Mouse (Mus musculus) large intestine, adult 2 months (tissue): ENCODE measurements around the gene Trim65. TPM values are rescaled to one million over a fixed set of nuclear protein-coding genes. Genes with fewer than 3 reads are reported as not detected.

Experiments
- DNase-seq: peaks from one replicate; pipeline ENCODE4 v3.0.0-alpha.2; 2012; ENCODE audit warnings: low read depth, low spot score
- WGBS: fragments of 180-500 bp; shearing (Covaris S2); methylation state at CpG from one replicate; pipeline ENCODE4 v1.1.7; 2018; 5-methylcytosine and 5-hydroxymethylcytosine counted together
- polyA plus RNA-seq: library from polyadenylated mRNA; depleted of rRNA; stranded (reverse); fragments of >200 nt; gene quantifications from 2 replicates; pipeline ENCODE4 v1.2.3, GENCODE M21; 2012

The Trim65 gene
- polyA plus RNA-seq, 1 experiment = 11.1 TPM

GRCm38 (mm10) chr11:116110540-116110939 is 20.4 kb downstream of the Trim65 start:
- WGBS = 41% methylated on average over 10 of the region's 10 CpGs
- no peak for DNase-seq

GRCm38 (mm10) chr11:116110131-116110530 is 20.8 kb downstream of the Trim65 start:
- DNase-seq = no peak
- 3% methylated on average over 35 of the region's 35 CpGs for whole genome bisulfite sequencing

DNA sequence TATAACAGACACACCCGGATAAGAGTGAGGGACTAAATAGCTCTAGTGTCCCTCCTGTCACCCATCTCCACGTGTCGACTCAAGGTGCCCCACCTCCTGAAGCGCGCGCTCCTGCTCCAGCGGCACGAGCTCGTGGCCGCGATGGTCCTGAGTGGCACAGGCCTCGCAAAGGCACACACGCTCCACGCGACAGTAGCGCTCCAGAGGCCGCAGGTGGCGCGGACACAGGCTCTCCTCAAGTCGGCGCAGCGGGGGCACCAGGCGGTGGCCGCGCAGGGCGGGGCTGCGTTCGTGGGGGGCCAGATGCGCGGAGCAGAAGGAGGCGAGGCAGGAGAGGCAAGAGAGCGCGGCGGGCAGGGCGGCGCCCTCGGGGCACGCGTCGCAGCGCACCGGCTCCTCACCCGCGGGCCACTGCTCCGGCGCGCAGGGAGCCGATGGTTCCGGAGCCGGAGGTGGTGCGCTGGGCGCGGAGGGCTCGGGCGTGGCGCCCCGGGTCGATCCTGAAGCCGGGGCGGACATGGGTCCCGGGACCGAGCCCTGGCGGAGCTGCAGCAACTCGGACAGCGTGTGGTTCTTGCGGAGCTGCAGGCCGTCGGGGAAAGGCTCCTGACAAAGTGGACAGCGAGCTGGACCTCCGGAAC is 21.4 kb downstream of the Trim65 start:
- no peak for DNase-seq
- under 1% methylated on average over 70 of the region's 70 CpGs for WGBS

DNA sequence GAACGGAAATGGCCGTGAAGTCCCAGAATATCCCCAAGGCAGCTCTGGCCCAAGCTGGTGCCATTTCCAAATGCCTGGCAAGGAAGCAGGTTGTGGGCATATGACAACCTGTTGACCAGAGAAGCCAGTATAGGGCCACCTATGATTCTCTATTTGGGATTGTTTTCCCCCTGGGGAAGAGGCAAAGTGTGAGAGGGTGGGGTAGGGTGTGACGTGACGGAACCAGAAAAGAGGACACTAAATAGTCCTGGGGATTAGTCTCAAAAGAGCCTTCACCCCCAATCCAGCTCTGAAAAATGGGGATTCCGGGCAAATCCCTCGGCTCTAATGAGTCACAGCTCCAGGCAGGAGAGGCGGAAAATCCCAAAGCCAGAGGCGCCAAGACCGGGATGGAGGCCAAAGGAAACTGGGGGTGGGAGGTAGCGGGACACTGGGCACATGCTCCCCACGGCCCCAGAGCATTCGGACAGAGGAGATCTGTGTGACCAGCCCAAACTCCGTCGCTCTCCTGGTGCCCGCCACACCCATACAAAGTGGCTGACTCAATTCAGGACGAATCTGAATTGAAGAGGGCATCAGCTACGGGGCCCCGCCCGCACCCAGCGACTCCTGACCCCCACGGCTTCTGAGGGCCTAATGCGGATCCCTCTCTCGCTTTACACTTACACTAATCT is 22.3 kb downstream of the Trim65 start:
- no peak for DNase-seq
- WGBS = 5% methylated on average over 23 of the region's 23 CpGs

- WGBS = 23% methylated on average over 19 of the region's 19 CpGs
Observed at GRCm38 (mm10) chr11:116107777-116108285, 23.1 kb downstream of the Trim65 start.

GRCm38 (mm10) chr11:116106963-116107776 is 23.8 kb downstream of the Trim65 start:
- WGBS = 54% methylated on average over 14 of the region's 14 CpGs

More at GRCm38 (mm10) chr11:116107777-116108285, 23.1 kb downstream of the Trim65 start:
- no peak for DNase-seq

DNA sequence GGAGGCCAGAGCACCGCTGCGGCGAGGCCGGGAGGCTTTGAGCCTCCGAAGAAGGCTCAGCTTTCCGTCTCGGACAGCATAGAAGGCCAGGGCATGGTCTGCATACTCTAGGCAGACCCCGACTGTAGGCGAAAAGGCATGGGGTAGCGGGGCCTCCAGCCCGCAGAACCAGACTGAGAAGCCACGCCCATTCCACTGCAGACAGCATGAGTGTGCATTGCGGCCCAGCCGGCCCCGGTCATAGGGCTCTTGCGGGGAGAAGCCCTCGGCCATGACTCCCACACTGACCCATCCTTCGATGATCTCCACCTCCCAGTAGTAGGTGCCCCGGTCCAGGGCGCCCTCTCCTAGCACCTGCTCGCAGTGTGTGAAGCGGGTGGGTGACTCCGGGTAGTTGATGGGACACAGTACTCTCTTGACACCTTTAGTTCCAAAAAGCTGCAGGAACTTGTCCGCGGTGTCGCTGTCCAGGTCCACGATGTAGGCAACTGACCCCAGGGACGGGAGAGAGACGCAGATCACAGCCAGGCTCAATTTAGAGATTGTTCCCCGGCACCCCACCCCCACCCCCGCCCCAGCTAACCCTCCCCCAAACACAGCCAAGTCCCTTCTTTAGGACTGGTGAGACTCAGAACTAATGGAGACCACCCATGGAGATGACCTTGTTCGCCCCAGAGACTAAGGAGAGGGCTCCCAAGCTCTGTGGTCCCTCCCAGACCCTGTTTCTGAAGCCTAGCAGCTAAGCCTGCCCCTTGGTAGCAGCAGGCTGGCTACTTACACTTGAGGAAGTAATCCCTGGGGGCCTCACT is 24.6 kb downstream of the Trim65 start:
- WGBS = 69% methylated on average over 32 of the region's 32 CpGs
- no peak for DNase-seq

More at GRCm38 (mm10) chr11:116106963-116107776, 23.8 kb downstream of the Trim65 start:
- DNase-seq = no peak

GRCm38 (mm10) chr11:116105065-116105464 is 25.9 kb downstream of the Trim65 start:
- 96% methylated on average over 2 of the region's 2 CpGs for WGBS
- no peak for DNase-seq

DNA sequence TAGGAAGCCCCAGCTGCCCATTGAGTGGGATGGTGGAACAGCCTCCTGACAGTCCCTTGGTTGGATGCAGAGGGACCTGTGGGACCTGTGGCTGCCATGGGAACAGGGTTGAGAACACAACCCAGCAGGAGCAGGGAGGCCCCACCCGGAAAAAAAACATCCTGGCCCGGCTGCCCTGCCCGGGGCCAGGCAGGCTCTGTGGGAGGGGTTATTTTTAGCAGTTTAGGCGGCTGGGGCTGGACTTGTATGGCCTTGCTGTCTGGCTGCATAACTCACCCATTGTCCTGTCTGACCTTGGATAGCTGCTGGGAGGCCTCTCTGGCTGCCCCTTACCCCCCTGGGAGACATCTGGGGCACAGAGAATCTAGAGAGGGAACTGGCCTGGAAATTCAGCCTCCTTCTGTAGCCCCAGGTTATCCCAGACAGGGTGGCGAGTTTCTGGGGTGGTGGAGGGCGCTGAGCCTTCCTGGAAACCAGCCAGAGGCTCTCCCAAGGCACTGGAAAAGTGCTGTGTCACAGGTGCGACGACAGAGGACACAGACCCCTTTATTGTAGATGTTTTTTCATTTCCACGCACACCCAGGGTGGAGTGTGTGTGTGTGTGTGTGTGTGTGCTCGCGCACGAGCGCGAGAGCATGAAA is 26.8 kb downstream of the Trim65 start:
- no peak for DNase-seq
- WGBS = 11% methylated on average over 14 of the region's 14 CpGs

GRCm38 (mm10) chr11:116103572-116103971 is 27.4 kb downstream of the Trim65 start:
- WGBS = 30% methylated on average over 12 of the region's 12 CpGs
- DNase-seq = no peak

DNA sequence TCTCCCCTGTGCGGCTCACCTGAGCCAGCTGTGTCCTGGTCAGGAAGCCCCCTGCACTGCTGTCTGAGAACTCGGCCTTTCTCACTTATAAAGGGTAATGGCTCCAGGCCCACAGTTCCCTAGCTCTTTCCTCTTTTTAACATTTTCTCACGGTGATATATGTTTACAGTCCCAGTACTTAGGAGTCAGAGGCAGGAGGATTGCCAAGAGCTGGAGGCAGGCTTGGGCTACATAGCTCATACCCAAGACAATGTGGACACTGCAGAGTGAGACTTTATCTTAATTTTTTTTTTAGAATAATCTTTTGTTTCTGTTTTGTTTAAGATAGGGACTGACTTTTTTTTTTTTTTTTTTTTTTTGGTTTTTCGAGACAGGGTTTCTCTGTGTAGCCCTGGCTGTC is 28.5 kb downstream of the Trim65 start:
- DNase-seq = no peak
- WGBS = 58% methylated on average over 3 of the region's 4 CpGs

GRCm38 (mm10) chr11:116101931-116102381 is 29.0 kb downstream of the Trim65 start:
- DNase-seq = no peak
- 49% methylated on average over 11 of the region's 11 CpGs for WGBS

- DNase-seq = no peak
- 80% methylated on average over 7 of the region's 7 CpGs for WGBS
Observed at GRCm38 (mm10) chr11:116100839-116101238, 30.1 kb downstream of the Trim65 start.

GRCm38 (mm10) chr11:116100385-116100784 is 30.5 kb downstream of the Trim65 start:
- DNase-seq = no peak
- WGBS = 19% methylated on average over 6 of the region's 6 CpGs

DNA sequence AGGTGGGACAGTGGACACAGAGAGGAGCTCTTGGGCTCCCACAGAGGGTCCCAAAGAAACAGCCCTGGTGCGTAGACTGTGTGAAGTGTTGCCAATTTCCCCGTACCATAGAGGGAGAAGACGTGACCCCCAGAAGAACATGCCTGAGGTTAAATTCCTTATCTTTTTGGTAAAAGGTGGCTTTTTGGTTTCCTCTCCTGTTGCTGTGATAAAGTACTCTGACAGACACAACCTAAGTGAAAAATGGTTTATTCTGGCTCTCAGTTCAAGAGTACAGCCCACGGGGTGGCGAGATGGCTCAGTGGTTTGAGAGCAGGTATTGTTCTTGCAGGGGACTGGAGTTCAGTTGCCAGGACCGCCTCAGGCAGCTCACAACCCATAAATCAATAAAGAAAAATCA is 31.5 kb downstream of the Trim65 start:
- 86% methylated on average over 6 of the region's 6 CpGs for WGBS

DNA sequence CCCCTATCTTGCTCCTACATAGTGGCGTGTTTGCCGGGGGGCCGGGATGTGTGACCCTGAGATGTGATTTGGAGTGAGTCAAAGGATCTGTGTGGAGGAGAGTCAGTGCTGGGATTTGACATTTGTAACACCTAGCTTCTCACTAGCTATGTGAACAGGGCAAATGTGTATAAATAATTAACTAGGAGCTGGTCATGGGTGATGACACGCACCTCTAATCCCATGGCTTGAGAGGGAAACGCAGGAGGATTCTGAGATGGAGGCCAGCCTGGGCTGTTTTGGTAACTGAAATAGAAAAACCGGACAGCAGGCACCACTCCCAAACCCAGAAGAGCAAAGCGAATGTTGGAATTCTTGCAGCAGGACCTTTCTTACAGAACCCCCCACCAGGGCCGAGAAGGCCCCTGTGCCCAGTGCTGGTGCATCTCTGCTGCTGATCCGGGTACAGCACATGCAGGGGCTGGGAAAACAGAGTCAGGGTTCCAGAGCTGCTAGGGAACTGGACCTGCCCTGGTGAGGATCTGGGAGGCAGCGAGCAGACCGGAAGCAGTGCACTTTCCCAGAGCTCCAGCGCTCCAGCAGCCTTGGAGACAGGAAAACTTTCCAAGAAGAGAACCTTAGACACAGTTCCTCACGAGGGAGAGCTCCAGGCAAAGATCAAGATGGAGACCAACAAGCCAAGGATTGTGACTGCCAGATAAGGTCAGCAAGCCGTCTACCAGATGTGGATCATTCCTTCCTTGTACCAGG is 32.0 kb downstream of the Trim65 start:
- no peak for DNase-seq
- WGBS = 63% methylated on average over 14 of the region's 14 CpGs

More for the DNA sequence above, 31.5 kb downstream of the Trim65 start:
- DNase-seq = no peak

DNA sequence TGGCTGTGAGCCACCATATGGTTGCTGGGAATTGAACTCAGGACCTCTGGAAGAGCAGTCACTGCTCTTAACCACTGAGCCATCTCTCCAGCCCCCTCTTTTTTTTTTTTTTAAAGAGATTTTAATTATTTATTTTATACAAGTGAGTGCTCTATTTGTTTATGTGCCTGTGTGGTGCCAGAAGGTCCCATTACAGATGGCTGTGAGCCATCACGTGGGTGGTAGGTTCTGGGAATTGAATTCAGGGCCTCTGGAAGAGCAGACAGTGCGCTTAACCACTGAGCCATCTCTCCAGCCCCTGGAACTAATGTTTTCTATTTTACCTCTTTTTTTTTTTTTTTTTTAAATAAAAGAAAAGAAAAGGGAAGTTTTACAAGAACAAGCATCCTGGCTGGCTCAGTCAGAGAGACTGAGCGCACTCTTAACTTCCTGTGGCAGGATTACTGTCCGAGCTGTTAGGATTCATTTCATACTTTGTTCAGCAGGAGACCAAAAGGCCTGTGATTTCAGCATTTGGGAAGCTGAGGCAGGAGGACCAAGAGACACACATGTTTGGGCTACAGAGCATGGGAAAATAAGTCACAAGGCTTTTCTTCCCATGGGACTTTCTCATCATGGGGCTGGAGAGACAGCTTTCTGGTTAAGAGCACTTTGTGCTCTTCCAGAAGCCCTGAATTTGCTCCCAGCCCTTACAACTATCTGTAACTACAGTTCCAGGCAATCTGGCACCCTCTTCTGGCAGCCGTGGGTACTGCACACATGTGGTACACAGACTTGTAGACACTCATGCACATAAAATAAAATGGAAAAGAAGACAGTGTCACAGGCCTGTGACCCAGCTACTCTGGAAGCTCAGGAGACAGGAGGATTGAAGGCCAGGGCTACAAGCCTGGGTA is 34.5 kb downstream of the Trim65 start:
- no peak for DNase-seq
- whole genome bisulfite sequencing = 75% methylated on average over 5 of the region's 5 CpGs
